Mouse (Mus musculus) lung, postnatal 0 days (tissue): Measurements from ENCODE around the gene Fam3b.
A peak's percentile ranks its signal among the peaks of the same experiment; 100 is the strongest.

ENCODE experiments used
- CTCF ChIP-seq: IDR thresholded peaks from 2 replicates; pipeline ENCODE4 v1.5.1; 2016; ENCODE audit warnings: antibody characterized with exemption, mild to moderate bottlenecking
- EP300 ChIP-seq: IDR thresholded peaks from 2 replicates; pipeline ENCODE4 v1.6.1; 2016; ENCODE audit warnings: antibody characterized with exemption, mild to moderate bottlenecking, control low read depth

DNA sequence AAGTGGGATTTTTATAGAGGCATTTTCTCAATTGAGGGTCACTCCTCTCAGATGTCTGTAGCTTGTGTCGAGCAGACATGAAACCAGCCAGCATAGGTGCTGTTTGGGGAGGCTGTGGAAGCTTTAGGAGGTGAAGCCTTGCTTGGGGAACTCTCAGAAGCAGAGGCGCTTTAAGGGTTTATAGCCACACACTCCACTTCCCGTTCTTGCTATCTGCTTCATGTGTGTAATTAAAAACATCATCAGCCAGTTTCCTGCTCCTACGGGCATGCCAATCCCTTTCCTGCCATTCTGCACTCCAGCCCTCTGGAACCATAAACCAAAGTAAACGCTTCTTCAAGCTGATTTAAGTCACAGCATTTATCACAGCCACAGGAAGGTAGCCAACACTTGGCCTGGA lies 3.8 kb downstream of the Fam3b start:
- TF ChIP-seq CTCF, result no peak
- peak; percentile 30; the same call in 1 of the 2 replicates for TF ChIP-seq EP300
